ENCODE assay signal across 18 mouse cellular contexts in genomic region chr15:81806621-81807404, GRCm38 (mm10). TPM values are rescaled to one million over a fixed set of nuclear protein-coding genes. Genes with fewer than 3 reads are reported as not detected.
DNase-seq lines count a peak whose midpoint lies in the region; ATAC-seq and TF ChIP-seq lines count a peak whose summit lies in the region.
"Had no signal": no experiment of that assay in that cellular context is flagged by ENCODE, and none has a peak within 500 bp of the region (broad histone marks: within the 10 kb centered on the region; RNA-seq: fewer than 3 reads in every experiment).

No protein-coding gene starts in this region.

- H3K36me3 ChIP-seq in heart, embryonic 15.5 days: no peaks in the 10 kb centered on the region
- H3K36me3 ChIP-seq in heart, embryonic 10.5 days: 0 out of 2 replicates have a peak, but pooled peaks cover 3% of the 10 kb centered on the region
- H3K36me3 ChIP-seq in lung, postnatal 0 days (ENCODE audit: insufficient read depth, low read length): no peaks in the 10 kb centered on the region
- no peaks in the 10 kb centered on the region for H3K36me3 ChIP-seq in intestine, postnatal 0 days (ENCODE audit: control insufficient read depth, insufficient read depth)
- H3K36me3 ChIP-seq: embryonic facial prominence, embryonic 13.5 days; hindbrain, embryonic 15.5 days; limb, embryonic 12.5 days; neural tube, embryonic 15.5 days; stomach, embryonic 15.5 days had no signal

- DNase-seq in heart, embryonic 10.5 days (ENCODE audit: low spot score): no peak
- peak; percentile 44 for DNase-seq in 3T3-L1 (ENCODE audit: low read depth, low spot score)
- DNase-seq in kidney, postnatal 10 days: peak; percentile 45
- peak; percentile 90 for DNase-seq in lung, postnatal 0 days (ENCODE audit: low spot score)
- DNase-seq in ovary, postnatal 36 days (ENCODE audit: low spot score): no peak
- no peak for DNase-seq in right cerebral cortex, postnatal 25 days
- DNase-seq: cerebellum, adult 18-20 months; heart, adult 11 months; right cerebral cortex, adult 18-20 months; spleen, adult 18-20 months had no signal

- H3K9me3 ChIP-seq in heart, embryonic 15.5 days (replicated peaks): no peaks in the 10 kb centered on the region
- H3K9me3 ChIP-seq in heart, embryonic 10.5 days: no peaks in the 10 kb centered on the region
- H3K9me3 ChIP-seq in lung, postnatal 0 days (ENCODE audit: low read length): no peaks in the 10 kb centered on the region
- no peaks in the 10 kb centered on the region for H3K9me3 ChIP-seq in intestine, postnatal 0 days (ENCODE audit: control insufficient read depth)
- H3K9me3 ChIP-seq: embryonic facial prominence, embryonic 13.5 days; hindbrain, embryonic 15.5 days; limb, embryonic 12.5 days; neural tube, embryonic 15.5 days; stomach, embryonic 15.5 days had no signal

- no peak for TF ChIP-seq CTCF in lung, postnatal 0 days (IDR thresholded peaks at IDR 0.05)
- TF ChIP-seq CTCF in intestine, postnatal 0 days (IDR thresholded peaks at IDR 0.05; ENCODE audit: low read depth): no peak

- 73% methylated on average over 4 of the region's 4 CpGs for WGBS in heart, embryonic 15.5 days
- 76% methylated on average over 4 of the region's 4 CpGs for WGBS in heart, embryonic 10.5 days
- WGBS in lung, postnatal 0 days: 53% methylated on average over 4 of the region's 4 CpGs
- 82% methylated on average over 4 of the region's 4 CpGs for WGBS in intestine, postnatal 0 days

- no peak overlapping the region for H3K9ac ChIP-seq in heart, embryonic 15.5 days
- H3K9ac ChIP-seq in lung, postnatal 0 days (replicated peaks; ENCODE audit: low read depth): no peak overlapping the region
- no peak overlapping the region for H3K9ac ChIP-seq in intestine, postnatal 0 days (ENCODE audit: low read depth, low read length)
- H3K9ac ChIP-seq: embryonic facial prominence, embryonic 13.5 days; hindbrain, embryonic 15.5 days; limb, embryonic 12.5 days; neural tube, embryonic 15.5 days; stomach, embryonic 15.5 days had no signal

- no peak for ATAC-seq in heart, embryonic 15.5 days (replicated peaks; ENCODE audit: insufficient number of reproducible peaks, insufficient read depth, low FRiP score, low read depth)
- ATAC-seq in lung, postnatal 0 days: no peak
- no peak for ATAC-seq in intestine, postnatal 0 days

- no peak overlapping the region for H3K4me3 ChIP-seq in heart, embryonic 15.5 days
- no peak overlapping the region for H3K4me3 ChIP-seq in heart, embryonic 10.5 days
- no peak overlapping the region for H3K4me3 ChIP-seq in lung, postnatal 0 days (ENCODE audit: low read depth, low read length)
- H3K4me3 ChIP-seq in intestine, postnatal 0 days (ENCODE audit: low read depth, low read length): no peak overlapping the region
- H3K4me3 ChIP-seq: embryonic facial prominence, embryonic 13.5 days; hindbrain, embryonic 15.5 days; limb, embryonic 12.5 days; neural tube, embryonic 15.5 days; stomach, embryonic 15.5 days had no signal

- TF ChIP-seq EP300 in lung, postnatal 0 days (IDR thresholded peaks at IDR 0.05): peak; percentile 94

- H3K4me2 ChIP-seq in heart, embryonic 15.5 days: no peak overlapping the region
- H3K4me2 ChIP-seq in lung, postnatal 0 days (replicated peaks; ENCODE audit: low read depth, low read length): no peak overlapping the region
- no peak overlapping the region for H3K4me2 ChIP-seq in intestine, postnatal 0 days (replicated peaks; ENCODE audit: low read depth)
- H3K4me2 ChIP-seq: embryonic facial prominence, embryonic 13.5 days; hindbrain, embryonic 15.5 days; limb, embryonic 12.5 days; midbrain, embryonic 11.5 days; neural tube, embryonic 15.5 days; stomach, embryonic 15.5 days had no signal

- 0 out of 2 replicates have a peak overlapping the region, but pooled peaks have one; percentile 72 for H3K27ac ChIP-seq in heart, embryonic 15.5 days
- H3K27ac ChIP-seq in heart, embryonic 10.5 days: no peak overlapping the region
- H3K27ac ChIP-seq in lung, postnatal 0 days (ENCODE audit: low read length): peak overlapping the region; percentile 99
- no peak overlapping the region for H3K27ac ChIP-seq in intestine, postnatal 0 days (ENCODE audit: low read depth, low read length)
- H3K27ac ChIP-seq: hindbrain, embryonic 15.5 days; limb, embryonic 12.5 days; neural tube, embryonic 15.5 days; stomach, embryonic 15.5 days had no signal

- H3K27me3 ChIP-seq in heart, embryonic 15.5 days: no peaks in the 10 kb centered on the region
- peaks cover 9% of the 10 kb centered on the region for H3K27me3 ChIP-seq in heart, embryonic 10.5 days (ENCODE audit: insufficient read depth, poor library complexity, severe bottlenecking)
- H3K27me3 ChIP-seq in lung, postnatal 0 days (replicated peaks; ENCODE audit: insufficient read depth, low read length): no peaks in the 10 kb centered on the region
- no peaks in the 10 kb centered on the region for H3K27me3 ChIP-seq in intestine, postnatal 0 days (replicated peaks; ENCODE audit: control insufficient read depth, insufficient read depth, low read length)
- H3K27me3 ChIP-seq: embryonic facial prominence, embryonic 13.5 days; hindbrain, embryonic 15.5 days; limb, embryonic 12.5 days; neural tube, embryonic 15.5 days; stomach, embryonic 15.5 days had no signal

- H3K4me1 ChIP-seq in heart, embryonic 15.5 days (replicated peaks): peaks cover 67% of the 10 kb centered on the region
- peaks cover 59% of the 10 kb centered on the region for H3K4me1 ChIP-seq in heart, embryonic 10.5 days
- peaks cover 49% of the 10 kb centered on the region for H3K4me1 ChIP-seq in lung, postnatal 0 days (ENCODE audit: insufficient read depth, low read depth, low read length)
- H3K4me1 ChIP-seq in intestine, postnatal 0 days (replicated peaks; ENCODE audit: control insufficient read depth, insufficient read depth, low read length): no peaks in the 10 kb centered on the region

RNA-seq across cellular contexts. Expression of gene Tef, which starts 4.6 kb away (rescaled TPM):
- 22.9 and 25.9 TPM in 2 replicates for polyA plus RNA-seq in heart, embryonic 15.5 days (2015; fragmentation: Nextera tagmentation; extraction: Ambion mirVana)
- 17.3 and 20.2 TPM in 2 replicates for polyA plus RNA-seq in heart, embryonic 10.5 days (2016; fragmentation: Nextera tagmentation; extraction: Ambion mirVana)
- polyA plus RNA-seq in lung, postnatal 0 days (2015; fragmentation: Nextera tagmentation; extraction: Ambion mirVana): 38.6 and 44.0 TPM in 2 replicates
- 13.4 and 16.0 TPM in 2 replicates for polyA plus RNA-seq in intestine, postnatal 0 days (2015; fragmentation: Nextera tagmentation; extraction: Ambion mirVana)

RNA-seq across cellular contexts. Expression of gene Tob2, which starts 51.8 kb away (rescaled TPM):
- polyA plus RNA-seq in heart, embryonic 15.5 days (2015; fragmentation: Nextera tagmentation; extraction: Ambion mirVana): 15.8 and 17.6 TPM in 2 replicates
- polyA plus RNA-seq in heart, embryonic 10.5 days (2016; fragmentation: Nextera tagmentation; extraction: Ambion mirVana): 13.0 and 15.6 TPM in 2 replicates
- polyA plus RNA-seq in lung, postnatal 0 days (2015; fragmentation: Nextera tagmentation; extraction: Ambion mirVana): 24.8 and 30.0 TPM in 2 replicates
- polyA plus RNA-seq in intestine, postnatal 0 days (2015; fragmentation: Nextera tagmentation; extraction: Ambion mirVana): 19.8 and 22.1 TPM in 2 replicates

Comparison
In these comparisons a context has a peak if more than half of its experiments do, and no peak if none do; other contexts are left out.
1. H3K27ac ChIP-seq: peak in heart, embryonic 15.5 days (single experiment) and lung, postnatal 0 days (single experiment); none in heart, embryonic 10.5 days (single experiment) and intestine, postnatal 0 days (single experiment).
2. DNase-seq: peak in 3T3-L1 (single experiment), kidney, postnatal 10 days (single experiment) and lung, postnatal 0 days (single experiment); none in heart, embryonic 10.5 days (single experiment), ovary, postnatal 36 days (single experiment) and right cerebral cortex, postnatal 25 days (single experiment).